Mouse (Mus musculus): ENCODE measurements around the gene Ssna1.
"Not testable (repeated sequence)": the region's sequence is repeated elsewhere in the genome, so short reads cannot be mapped to it uniquely, and the experiment has no call there.

Gene Ssna1

GRCm38 (mm10) chr2:25257250-25257649 is 15.0 kb downstream of the Ssna1 start:
- not testable (repeated sequence) for DNase-seq

GRCm38 (mm10) chr2:25256443-25257109 is 15.7 kb downstream of the Ssna1 start:
- DNase-seq: not testable (repeated sequence)

DNA sequence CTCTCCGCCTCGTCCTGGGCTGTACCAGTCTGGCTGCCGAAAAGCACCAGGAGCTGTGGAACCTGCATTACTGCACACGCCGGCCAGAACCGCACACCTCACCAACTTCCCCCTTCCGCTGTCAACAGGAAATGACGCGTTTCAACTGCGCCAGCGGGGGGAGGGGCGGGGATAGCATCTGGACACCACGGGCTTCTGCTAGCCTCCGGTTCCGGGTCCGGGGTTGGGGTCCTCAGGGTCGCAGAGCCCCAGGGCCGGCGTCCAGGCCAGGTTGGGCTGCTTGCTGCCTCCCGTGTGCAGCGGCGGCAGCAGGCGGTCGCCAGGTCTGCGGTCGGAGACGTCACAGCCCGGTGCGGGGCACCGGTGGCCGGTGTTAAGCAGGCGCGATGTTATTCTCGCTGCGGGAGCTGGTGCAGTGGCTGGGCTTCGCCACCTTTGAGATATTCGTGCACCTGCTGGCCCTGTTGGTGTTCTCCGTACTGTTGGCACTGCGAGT is 16.9 kb downstream of the Ssna1 start, which contains the start of gene Tmem203:
Tmem203 (plus strand) TSS at position 156 of the 496 bp plus-strand sequence.
- peak; percentile 77 for DNase-seq

GRCm38 (mm10) chr2:25252331-25252730 is 19.9 kb downstream of the Ssna1 start:
- no peak for DNase-seq

- no peak for DNase-seq
These were observed 25.8 kb downstream of the Ssna1 start, which contains the start of gene AL732309.1 for GRCm38 (mm10) chr2:25246183-25247072. Gene AL732309.1, minus strand, starts transcription at chr2:25246863.

DNA sequence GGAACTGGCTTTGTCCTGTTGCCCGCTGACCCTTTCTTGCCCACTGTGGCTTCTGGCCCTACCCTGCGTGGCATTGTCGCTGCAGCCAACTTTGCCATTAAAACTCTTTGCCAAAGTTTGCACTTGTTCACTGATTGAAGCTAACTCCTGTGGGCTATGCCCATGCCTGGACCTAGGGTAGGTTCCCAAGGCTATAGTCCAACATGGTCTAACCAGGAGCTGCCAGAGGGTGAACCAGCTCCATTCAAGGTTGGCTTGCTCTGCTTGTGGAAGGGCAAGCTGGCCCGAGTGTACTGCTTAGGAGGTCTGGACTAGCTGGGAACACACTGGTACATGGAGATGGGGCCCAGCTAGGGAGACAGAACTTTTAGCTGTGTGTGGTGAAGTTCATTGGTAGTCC is 28.1 kb downstream of the Ssna1 start:
- DNase-seq: no peak

GRCm38 (mm10) chr2:25243342-25243741 is 28.9 kb downstream of the Ssna1 start:
- no peak for DNase-seq

GRCm38 (mm10) chr2:25242101-25242506 is 30.1 kb downstream of the Ssna1 start, which contains the start of the genes Rnf208 and Cysrt1:
Gene Rnf208, plus strand, starts transcription at chr2:25242255.
Gene Cysrt1, minus strand, starts transcription at chr2:25242452.
- peak; percentile 53 for DNase-seq

DNA sequence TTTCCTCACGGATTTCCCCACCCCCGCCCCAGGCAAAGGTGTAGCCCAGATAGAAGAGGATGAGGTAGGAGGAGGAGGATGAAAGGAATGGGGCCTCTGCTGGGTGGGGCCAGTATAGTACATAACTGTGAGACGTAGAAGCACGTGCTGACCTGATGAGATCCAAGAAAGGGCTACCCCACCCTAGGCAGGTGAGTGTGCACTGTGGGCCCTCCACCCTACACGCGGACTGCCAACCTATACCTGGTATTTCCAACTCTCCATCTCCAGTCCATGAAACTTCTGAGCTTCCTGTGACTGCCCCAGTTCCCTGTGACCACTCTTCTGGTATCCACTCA is 30.8 kb downstream of the Ssna1 start:
- no peak for DNase-seq

DNA sequence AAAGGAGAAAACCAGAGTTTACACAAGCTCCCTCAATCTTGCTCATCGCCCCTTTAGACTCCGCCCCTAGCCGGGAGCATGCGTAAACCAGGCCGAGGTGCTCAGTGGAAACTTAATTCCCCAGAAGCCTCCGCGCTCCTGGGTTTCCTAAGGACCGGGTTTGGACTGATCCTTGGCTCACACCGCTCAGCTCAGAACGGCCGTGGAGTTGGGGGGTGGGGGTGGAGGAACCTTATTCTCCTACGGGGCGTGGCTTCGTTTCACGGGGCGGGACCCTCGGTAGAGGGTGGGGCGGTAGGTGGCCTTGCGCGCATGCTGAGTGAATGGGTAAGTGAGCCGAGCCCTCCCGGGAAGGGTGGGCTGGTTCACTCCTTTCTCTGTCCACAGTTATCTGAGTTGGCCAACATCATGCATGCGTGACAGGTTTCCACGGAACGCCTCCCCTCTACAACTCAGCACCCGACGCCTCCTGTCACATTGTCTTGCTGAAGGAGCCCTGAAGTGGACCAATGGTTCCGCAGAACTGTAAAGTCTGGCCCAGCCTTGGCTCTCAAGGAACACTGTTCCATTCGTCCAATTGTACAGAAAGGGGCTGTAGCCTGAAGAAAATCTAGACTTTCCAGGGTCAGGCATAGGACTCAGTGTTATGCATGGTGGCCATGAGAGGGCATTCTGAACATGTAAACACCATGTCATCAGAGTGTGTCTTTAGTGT is 31.4 kb downstream of the Ssna1 start:
- peak; percentile 65 for DNase-seq

DNA sequence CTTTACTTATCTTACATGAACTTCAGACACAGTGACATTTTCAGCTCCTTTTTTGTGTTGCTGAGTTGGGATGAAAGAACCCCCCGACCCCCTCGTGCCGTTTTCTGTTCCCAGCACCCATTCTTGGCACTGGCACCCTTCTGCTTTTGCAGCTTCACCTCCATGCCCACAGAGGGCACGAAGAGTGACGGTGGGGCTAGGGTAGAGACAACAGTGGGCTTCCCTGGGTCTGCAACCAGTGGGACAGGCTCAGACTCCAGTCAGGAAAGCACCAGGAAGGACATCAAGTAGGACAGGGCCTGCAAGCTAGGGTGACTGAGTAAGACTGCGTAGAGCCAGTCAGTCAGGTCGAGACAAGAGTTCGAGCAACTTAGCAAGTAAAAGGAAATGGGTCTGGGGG is 31.9 kb downstream of the Ssna1 start:
- DNase-seq: no peak

DNA sequence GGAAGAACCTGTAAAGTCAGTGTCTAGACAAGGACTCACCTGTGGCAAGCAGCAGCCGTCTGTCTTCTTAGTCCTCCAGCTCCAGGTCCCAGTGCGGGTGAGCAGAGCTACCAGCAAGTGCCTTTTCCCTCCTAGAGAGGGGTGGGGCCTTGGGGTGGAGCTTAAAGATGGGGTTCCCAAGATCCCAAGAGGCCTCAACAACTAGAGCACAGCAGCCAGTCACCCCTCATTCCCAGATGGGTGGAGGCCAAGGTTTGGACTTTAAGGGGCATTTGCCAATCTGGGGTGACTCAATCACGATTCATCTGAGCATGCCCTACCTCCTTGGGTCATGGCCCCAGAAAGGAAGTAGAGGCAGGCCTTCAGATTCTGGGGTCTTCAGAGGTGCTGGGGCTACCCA is 32.5 kb downstream of the Ssna1 start:
- no peak for DNase-seq

GRCm38 (mm10) chr2:25238106-25238505 is 34.1 kb downstream of the Ssna1 start:
- DNase-seq: no peak

GRCm38 (mm10) chr2:25237522-25237921 is 34.7 kb downstream of the Ssna1 start:
- DNase-seq: no peak

- no peak for DNase-seq
These were observed 35.6 kb downstream of the Ssna1 start, which contains the start of gene Rnf224 for GRCm38 (mm10) chr2:25236614-25237013. Gene Rnf224, minus strand, starts transcription at chr2:25236787.

DNA sequence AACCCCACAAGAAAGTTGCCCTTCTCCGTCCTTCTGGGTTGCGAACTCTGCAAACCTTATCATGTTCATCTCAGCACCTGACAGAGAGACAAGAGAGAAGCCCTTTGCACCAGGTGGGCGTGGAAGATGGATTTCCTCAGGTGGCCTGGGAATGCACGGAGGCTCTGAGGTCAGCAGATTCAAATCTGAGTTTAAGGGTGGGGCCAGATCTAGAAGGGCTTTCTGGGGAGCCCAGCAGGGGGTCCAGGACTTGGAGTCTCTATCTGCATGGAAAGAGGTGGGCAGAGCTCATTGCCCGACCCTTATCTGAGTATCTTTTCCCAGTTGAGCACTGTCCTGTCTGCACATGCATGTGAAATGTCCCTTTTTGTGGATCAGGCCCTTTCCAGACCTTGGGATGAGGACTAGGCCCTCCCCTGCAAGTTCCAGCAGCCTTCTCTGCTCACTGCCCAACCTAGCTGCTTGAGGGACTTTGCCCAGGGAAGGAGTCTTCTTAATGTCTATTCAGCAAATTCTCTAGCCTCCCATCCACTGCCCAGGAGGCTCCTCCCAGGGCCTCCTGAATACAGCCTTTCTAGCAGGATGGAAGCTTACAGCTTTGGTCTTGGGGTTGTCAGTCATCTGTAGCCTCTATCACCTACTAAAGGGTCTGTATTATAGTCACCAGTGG is 37.6 kb downstream of the Ssna1 start:
- no peak for DNase-seq

DNA sequence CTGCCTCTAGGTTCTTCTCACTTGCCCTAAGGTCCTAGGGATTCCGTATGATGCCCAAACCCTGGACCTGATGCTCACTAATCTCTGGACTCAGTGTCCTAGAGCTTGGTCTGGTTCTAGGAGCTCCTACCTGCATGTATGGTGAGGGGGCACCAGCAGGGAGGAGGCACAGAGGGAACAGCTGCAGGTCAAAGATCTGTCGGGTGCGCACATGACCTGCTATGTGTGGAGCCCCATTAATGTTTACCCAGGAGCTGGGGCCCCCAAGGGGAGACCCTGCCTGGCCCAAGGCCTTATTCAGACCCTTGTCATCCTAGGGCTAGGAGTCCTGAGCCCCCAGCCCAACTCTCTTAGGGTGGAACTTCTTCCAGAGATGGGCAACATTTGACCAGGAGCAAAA is 38.2 kb downstream of the Ssna1 start, which contains the start of gene Slc34a3:
Slc34a3 (minus strand) TSS at position 315 of the 400 bp plus-strand sequence.
- DNase-seq: no peak

GRCm38 (mm10) chr2:25233421-25233820 is 38.8 kb downstream of the Ssna1 start:
- DNase-seq: no peak

DNA sequence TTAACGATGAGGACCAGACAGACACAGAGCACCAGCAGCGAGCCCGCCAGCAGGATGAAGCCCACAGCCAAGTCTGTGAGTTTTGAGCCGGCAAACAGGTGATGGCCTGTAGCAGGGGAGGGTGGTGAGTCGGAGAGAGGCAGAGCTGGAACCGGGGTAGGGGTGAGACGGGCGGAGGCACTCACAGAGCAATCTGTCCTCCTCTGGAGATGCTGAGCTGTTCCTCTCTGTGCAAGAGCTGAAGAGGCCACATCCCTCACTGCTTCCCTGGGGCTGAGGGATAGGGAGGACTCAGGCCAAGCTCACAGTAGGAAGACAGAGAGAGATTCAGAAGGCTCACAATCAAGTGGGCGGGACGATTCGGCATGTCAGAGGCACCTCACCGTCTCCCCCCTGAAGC is 41.2 kb downstream of the Ssna1 start:
- DNase-seq: no peak

DNA sequence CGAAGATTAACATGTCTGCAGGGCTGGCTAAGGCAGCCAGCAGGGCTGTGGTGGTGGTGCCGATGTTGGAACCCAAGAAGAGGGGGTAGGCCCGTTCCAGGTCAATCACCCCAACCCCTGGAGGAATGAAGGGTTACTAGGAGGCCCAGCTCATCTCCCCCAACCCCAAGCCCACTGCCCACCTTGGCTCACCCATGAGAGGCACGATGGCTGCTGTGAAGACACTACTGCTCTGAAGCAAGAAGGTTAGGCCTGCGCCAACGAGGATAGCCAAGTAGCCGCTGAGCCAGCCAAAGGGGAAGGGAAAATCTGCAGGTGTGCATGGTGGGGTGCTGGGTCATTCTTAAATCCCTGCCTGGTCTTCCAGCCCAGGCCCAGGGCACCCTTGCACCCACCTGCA is 41.7 kb downstream of the Ssna1 start:
- no peak for DNase-seq

DNA sequence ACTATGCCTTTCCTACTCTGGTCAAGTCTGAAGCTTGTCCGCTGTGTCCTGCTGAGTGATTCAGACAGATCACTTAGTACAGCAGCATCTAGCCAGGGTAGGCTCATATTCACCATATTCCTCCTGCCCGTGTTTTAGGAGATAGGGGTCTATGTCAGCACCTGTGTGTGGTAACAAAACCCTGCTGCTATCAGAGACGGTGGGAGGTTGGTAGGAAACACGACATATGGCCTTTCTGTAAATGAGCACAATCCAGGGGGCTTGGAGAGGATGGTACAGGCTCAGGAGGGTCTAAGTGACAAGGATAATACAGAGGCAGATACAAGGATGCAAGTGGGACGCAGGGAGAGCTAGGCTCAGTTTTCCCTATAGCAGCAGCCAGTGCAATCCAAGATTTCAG is 42.7 kb downstream of the Ssna1 start:
- no peak for DNase-seq

DNA sequence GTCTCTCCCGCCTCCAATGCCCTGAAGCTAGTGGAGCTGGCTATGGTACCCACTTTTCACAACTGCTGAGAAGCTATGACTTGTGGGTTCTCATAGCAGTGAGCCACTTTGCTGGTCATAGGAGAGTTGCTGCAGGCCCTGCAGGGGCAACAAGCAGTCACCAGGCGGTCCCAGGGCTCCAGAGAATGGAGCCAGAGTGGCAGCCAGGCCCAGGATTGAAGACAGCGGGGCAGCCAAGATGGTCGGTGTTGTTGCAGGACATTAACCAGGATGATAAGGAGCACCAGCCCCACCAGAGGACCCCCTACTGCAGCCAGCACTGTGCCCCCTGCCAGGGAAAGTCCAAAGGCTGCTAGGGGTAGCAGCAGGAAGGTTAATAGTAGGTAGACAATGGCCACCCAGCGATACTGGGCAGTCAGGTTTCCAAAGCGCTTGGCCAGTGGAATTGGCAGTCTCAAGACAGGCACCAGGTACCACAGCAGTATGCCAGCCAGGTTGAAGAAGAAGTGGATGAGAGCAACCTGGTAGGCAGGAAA is 43.2 kb downstream of the Ssna1 start:
- DNase-seq: no peak

Measured in cerebellum, adult 11 months (tissue).